Mouse (Mus musculus) G1E (cell line): Measurements from ENCODE around the gene Scel.

Experiments
- CTCF ChIP-seq: IDR thresholded peaks from 2 replicates; pipeline ENCODE4 v1.5.1; 2012; ENCODE audit warnings: low read depth, low read length, inconsistent platforms, mixed read lengths
- GATA1 ChIP-seq: IDR thresholded peaks from 2 replicates; pipeline ENCODE4 v1.6.1; 2012; ENCODE audit warnings: borderline replicate concordance, low read length, inconsistent platforms, mixed read lengths
- GATA2 ChIP-seq: IDR thresholded peaks from 2 replicates; pipeline ENCODE4 v1.6.1; 2012; ENCODE audit warnings: low read depth, low read length, inconsistent platforms, borderline replicate concordance
- POLR2AphosphoS5 ChIP-seq: IDR thresholded peaks from 2 replicates; pipeline ENCODE4 v1.6.1; 2012; ENCODE audit warnings: low read depth, low read length, inconsistent platforms; ENCODE audit not compliant: insufficient replicate concordance
- TAL1 ChIP-seq: conservative IDR thresholded peaks from 2 replicates; pipeline ENCODE4 v1.6.1; 2012; ENCODE audit warnings: low read depth, low read length, inconsistent platforms, mixed read lengths

DNA sequence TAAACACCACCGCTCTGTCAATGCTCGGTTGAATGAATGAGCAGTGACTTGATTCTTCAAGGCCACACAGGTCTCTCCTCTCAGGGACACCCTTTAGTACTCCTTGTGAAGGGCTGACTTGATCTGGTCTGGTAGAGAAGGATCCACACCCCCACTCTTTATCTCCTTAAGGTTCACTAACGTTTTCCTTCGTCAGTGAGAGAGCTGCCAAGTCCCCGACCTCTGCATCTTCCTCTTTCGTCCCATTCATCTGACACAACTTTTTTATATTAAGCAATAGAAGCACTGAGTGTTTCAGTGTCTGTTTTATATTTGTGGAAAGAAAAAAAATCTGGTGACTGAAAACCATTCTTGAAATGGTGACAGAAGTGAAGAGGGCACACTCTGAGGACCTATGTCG is 31.6 kb upstream of the Scel start:
- TF ChIP-seq CTCF (no peak), GATA1 (no peak), TAL1 (no peak), POLR2AphosphoS5 (no peak), GATA2 (no peak)
